Mouse (Mus musculus) duodenum, adult 2 months (tissue): Measurements from ENCODE around the gene Gm813. TPM values are rescaled to one million over a fixed set of nuclear protein-coding genes. Genes with fewer than 3 reads are reported as not detected.

ENCODE experiments used
- polyA plus RNA-seq: library from polyadenylated mRNA; depleted of rRNA; stranded (reverse); fragments of >200 nt; gene quantifications from 2 replicates; pipeline ENCODE4 v1.2.3, GENCODE M21; 2012; ENCODE audit warnings: low replicate concordance; rRNA removed

The Gm813 gene
- polyA plus RNA-seq = not detected in 2 replicates

GRCm38 (mm10) chr16:58616878-58617277 is at the start of gene Gm813:
TSS of gene Gm813 (minus strand) at chr16:58616978.

GRCm38 (mm10) chr16:58638689-58639175 is 22.0 kb upstream of the Gm813 start, which contains the start of gene E330017A01Rik:
TSS of gene E330017A01Rik (minus strand) at chr16:58638739.

Other genes with a start within 250 kb of the Gm813 start
- 1.4 and 3.1 TPM in 2 replicates for gene Dcbld2, start 208.5 kb downstream of the Gm813 start, polyA plus RNA-seq
- 15.0 and 30.1 TPM in 2 replicates for gene St3gal6, start 92.7 kb downstream of the Gm813 start, polyA plus RNA-seq
- gene E330017A01Rik, start 21.8 kb upstream of the Gm813 start, polyA plus RNA-seq = not detected in 2 replicates
- gene Cpox, start 53.3 kb upstream of the Gm813 start, polyA plus RNA-seq = 24.7 and 26.0 TPM in 2 replicates
- 0.08 and 0.14 TPM in 2 replicates for gene Gpr15, start 102.1 kb upstream of the Gm813 start, polyA plus RNA-seq
- gene Cldnd1, start 110.9 kb upstream of the Gm813 start, polyA plus RNA-seq = 63.5 and 112 TPM in 2 replicates
- gene Olfr172, start 146.2 kb upstream of the Gm813 start, polyA plus RNA-seq = not detected in 2 replicates
- not detected in 2 replicates for gene Olfr173, start 183.3 kb upstream of the Gm813 start, polyA plus RNA-seq
- not detected in 2 replicates for gene Olfr175-ps1, start 209.8 kb upstream of the Gm813 start, polyA plus RNA-seq